Mouse (Mus musculus) embryonic facial prominence, embryonic 10.5 days (tissue): ENCODE measurements at regions not wholly inside any gene's neighbourhood (a gene's known extent, or its start where the extent isn't known, plus 50 kb on each side); places are given as distances from the start of the nearest gene placed in this dataset.
A peak's percentile ranks its signal among the peaks of the same experiment; 100 is the strongest.
"Not testable (repeated sequence)": the region's sequence is repeated elsewhere in the genome, so short reads cannot be mapped to it uniquely, and the experiment has no call there.

Experiments used
- DNase-seq: peaks from one replicate; pipeline ENCODE4 v3.0.0-alpha.2; 2017; ENCODE audit warnings: low spot score
- H3K27ac ChIP-seq: fragments of 300-500 bp; sonication (generic); replicated peaks from 2 replicates; pipeline ENCODE4 v1.5.1; 2016; ENCODE audit warnings: mild to moderate bottlenecking
- H3K27me3 ChIP-seq: fragments of 300-500 bp; sonication (generic); replicated peaks from 2 replicates; pipeline ENCODE4 v1.6.1; 2016; ENCODE audit warnings: low read depth, mild to moderate bottlenecking; ENCODE audit not compliant: poor library complexity, severe bottlenecking
- H3K36me3 ChIP-seq: fragments of 300-500 bp; sonication (generic); replicated peaks from 2 replicates; pipeline ENCODE4 v1.6.1; 2016; ENCODE audit warnings: mild to moderate bottlenecking, moderate library complexity
- H3K4me1 ChIP-seq: fragments of 300-500 bp; sonication (generic); 2 replicates; pipeline ENCODE4 v1.6.1; 2016
- H3K4me3 ChIP-seq: fragments of 300-500 bp; sonication (generic); 2 replicates; pipeline ENCODE4 v1.5.1; 2016; ENCODE audit warnings: mild to moderate bottlenecking, moderate library complexity
- H3K9me3 ChIP-seq: fragments of 300-500 bp; sonication (generic); 2 replicates; pipeline ENCODE4 v1.6.1; 2016; ENCODE audit warnings: mild to moderate bottlenecking
- WGBS: fragments of 180-500 bp; shearing (Covaris S2); methylation state at CpG from one replicate; pipeline ENCODE4 v1.1.7; 2016; 5-methylcytosine and 5-hydroxymethylcytosine counted together

- Histone ChIP-seq H3K27ac (no peak overlapping the region), H3K4me3 (no peak overlapping the region), H3K9me3 (no peaks in the 10 kb centered on the region), H3K27me3 (no peaks in the 10 kb centered on the region), H3K36me3 (no peaks in the 10 kb centered on the region), H3K4me1 (no peaks in the 10 kb centered on the region)
- WGBS = 91% methylated on average over 3 of the region's 3 CpGs
- no peak for DNase-seq
Measured at GRCm38 (mm10) chr12:64788761-64789160, 128.9 kb upstream of the Gm527 start.

GRCm38 (mm10) chr12:64808492-64808891 is 109.2 kb upstream of the Gm527 start:
- H3K4me3 ChIP-seq, DNase-seq, H3K27me3 ChIP-seq, H3K27ac ChIP-seq, H3K9me3 ChIP-seq, H3K36me3 ChIP-seq, H3K4me1 ChIP-seq: not testable (repeated sequence)
- 85% methylated on average over 2 of the region's 2 CpGs for WGBS

- DNase-seq = no peak
- no peak overlapping the region for H3K4me3 ChIP-seq
- no peaks in the 10 kb centered on the region for H3K4me1 ChIP-seq
- WGBS = 76% methylated on average over 1 of the region's 1 CpGs
- H3K9me3 ChIP-seq = no peaks in the 10 kb centered on the region
- H3K36me3 ChIP-seq = no peaks in the 10 kb centered on the region
- no peaks in the 10 kb centered on the region for H3K27me3 ChIP-seq
- H3K27ac ChIP-seq = no peak overlapping the region
Measured at GRCm38 (mm10) chr12:64810081-64810480, 107.6 kb upstream of the Gm527 start.

GRCm38 (mm10) chr12:64815871-64816270 is 101.8 kb upstream of the Gm527 start:
- Histone ChIP-seq H3K4me1 (no peaks in the 10 kb centered on the region), H3K36me3 (no peaks in the 10 kb centered on the region), H3K27ac (no peak overlapping the region), H3K27me3 (no peaks in the 10 kb centered on the region), H3K9me3 (no peaks in the 10 kb centered on the region), H3K4me3 (no peak overlapping the region)
- WGBS = 82% methylated on average over 6 of the region's 6 CpGs
- no peak for DNase-seq

GRCm38 (mm10) chr12:64817056-64817810 is 100.5 kb upstream of the Gm527 start:
- no peak overlapping the region for H3K27ac ChIP-seq
- 67% methylated on average over 9 of the region's 9 CpGs for WGBS
- peak; percentile 46 for DNase-seq
- no peaks in the 10 kb centered on the region for H3K36me3 ChIP-seq
- no peaks in the 10 kb centered on the region for H3K9me3 ChIP-seq
- H3K4me3 ChIP-seq = no peak overlapping the region
- no peaks in the 10 kb centered on the region for H3K27me3 ChIP-seq
- H3K4me1 ChIP-seq = no peaks in the 10 kb centered on the region

GRCm38 (mm10) chr12:64820722-64821121 is 97.0 kb upstream of the Gm527 start:
- Histone ChIP-seq H3K27ac (no peak overlapping the region), H3K9me3 (no peaks in the 10 kb centered on the region), H3K36me3 (no peaks in the 10 kb centered on the region), H3K27me3 (no peaks in the 10 kb centered on the region), H3K4me3 (no peak overlapping the region), H3K4me1 (no peaks in the 10 kb centered on the region)
- no peak for DNase-seq
- WGBS = 83% methylated on average over 5 of the region's 5 CpGs

- DNase-seq = no peak
- H3K36me3 ChIP-seq = no peaks in the 10 kb centered on the region
- 14% methylated on average over 1 of the region's 1 CpGs for WGBS
- H3K4me3 ChIP-seq = no peak overlapping the region
- no peaks in the 10 kb centered on the region for H3K4me1 ChIP-seq
- no peak overlapping the region for H3K27ac ChIP-seq
- no peaks in the 10 kb centered on the region for H3K9me3 ChIP-seq
- no peaks in the 10 kb centered on the region for H3K27me3 ChIP-seq
Measured at GRCm38 (mm10) chr12:64829662-64830249, 88.0 kb upstream of the Gm527 start.

GRCm38 (mm10) chr12:64832313-64833151 is 85.2 kb upstream of the Gm527 start:
- no peak overlapping the region; the same call in 1 of the 2 replicates for H3K27ac ChIP-seq
- peak; percentile 44 for DNase-seq
- WGBS = 58% methylated on average over 9 of the region's 9 CpGs
- no peaks in the 10 kb centered on the region for H3K9me3 ChIP-seq
- no peak overlapping the region for H3K4me3 ChIP-seq
- H3K4me1 ChIP-seq = no peaks in the 10 kb centered on the region
- H3K27me3 ChIP-seq = no peaks in the 10 kb centered on the region
- H3K36me3 ChIP-seq = no peaks in the 10 kb centered on the region

GRCm38 (mm10) chr12:64857709-64858108 is 60.0 kb upstream of the Gm527 start:
- Histone ChIP-seq H3K4me1 (no peaks in the 10 kb centered on the region), H3K27me3 (no peaks in the 10 kb centered on the region), H3K4me3 (no peak overlapping the region), H3K9me3 (no peaks in the 10 kb centered on the region), H3K27ac (no peak overlapping the region), H3K36me3 (no peaks in the 10 kb centered on the region)
- DNase-seq = no peak
